Mouse (Mus musculus): Measurements from ENCODE around the gene Ly9. TPM values are rescaled to one million over a fixed set of nuclear protein-coding genes. Genes with fewer than 3 reads are reported as not detected.

Gene Ly9
- polyA plus RNA-seq, 1 experiment from 2014 or later: 0.31 TPM

GRCm38 (mm10) chr1:171616881-171617515, 9.8 kb upstream of the Ly9 start:
- H3K4me3 ChIP-seq (ENCODE audit: low read depth, low read length): no peak overlapping the region
- H3K4me1 ChIP-seq (ENCODE audit: control insufficient read depth, insufficient read depth, low read length): no peaks in the 10 kb centered on the region
- H3K27me3 ChIP-seq (replicated peaks; ENCODE audit: control insufficient read depth, insufficient read depth, low read length): no peaks in the 10 kb centered on the region
- no peaks in the 10 kb centered on the region for H3K9me3 ChIP-seq (ENCODE audit: control insufficient read depth, low read length)
- no peak overlapping the region for H3K27ac ChIP-seq (replicated peaks; ENCODE audit: low read depth, low read length)
- H3K9ac ChIP-seq (ENCODE audit: low read depth, low read length): no peak overlapping the region
- no peak for ATAC-seq (ENCODE audit: low read depth)
- DNase-seq (ENCODE audit: low spot score): no peak
- no peak overlapping the region for H3K4me2 ChIP-seq (ENCODE audit: low read depth, low read length)
- no peaks in the 10 kb centered on the region for H3K36me3 ChIP-seq (ENCODE audit: control insufficient read depth, insufficient read depth, low read length)
- 78% methylated on average over 11 of the region's 11 CpGs for WGBS

GRCm38 (mm10) chr1:171613962-171614361, 6.8 kb upstream of the Ly9 start:
- no peak overlapping the region for H3K9ac ChIP-seq (ENCODE audit: low read depth, low read length)
- H3K4me2 ChIP-seq (ENCODE audit: low read depth, low read length): no peak overlapping the region
- no peak overlapping the region for H3K4me3 ChIP-seq (ENCODE audit: low read depth, low read length)
- no peaks in the 10 kb centered on the region for H3K9me3 ChIP-seq (ENCODE audit: control insufficient read depth, low read length)
- no peak overlapping the region for H3K27ac ChIP-seq (replicated peaks; ENCODE audit: low read depth, low read length)
- no peaks in the 10 kb centered on the region for H3K36me3 ChIP-seq (ENCODE audit: control insufficient read depth, insufficient read depth, low read length)
- H3K4me1 ChIP-seq (ENCODE audit: control insufficient read depth, insufficient read depth, low read length): no peaks in the 10 kb centered on the region
- H3K27me3 ChIP-seq (replicated peaks; ENCODE audit: control insufficient read depth, insufficient read depth, low read length): no peaks in the 10 kb centered on the region
- DNase-seq (ENCODE audit: low spot score) (no peak), ATAC-seq (ENCODE audit: low read depth) (no peak)
- 41% methylated on average over 2 of the region's 2 CpGs for WGBS

- Histone ChIP-seq H3K27me3 (replicated peaks; ENCODE audit: control insufficient read depth, insufficient read depth, low read length) (no peaks in the 10 kb centered on the region), H3K27ac (replicated peaks; ENCODE audit: low read depth, low read length) (no peak overlapping the region), H3K9me3 (ENCODE audit: control insufficient read depth, low read length) (no peaks in the 10 kb centered on the region), H3K4me1 (ENCODE audit: control insufficient read depth, insufficient read depth, low read length) (no peaks in the 10 kb centered on the region), H3K4me2 (ENCODE audit: low read depth, low read length) (no peak overlapping the region), H3K36me3 (ENCODE audit: control insufficient read depth, insufficient read depth, low read length) (no peaks in the 10 kb centered on the region), H3K9ac (ENCODE audit: low read depth, low read length) (no peak overlapping the region), H3K4me3 (ENCODE audit: low read depth, low read length) (no peak overlapping the region)
- WGBS: 11% methylated on average over 1 of the region's 1 CpGs
- no peak for ATAC-seq (ENCODE audit: low read depth)
- no peak for DNase-seq (ENCODE audit: low spot score)
Measured at GRCm38 (mm10) chr1:171610781-171611180, 3.6 kb upstream of the Ly9 start.

GRCm38 (mm10) chr1:171610026-171610425, 2.8 kb upstream of the Ly9 start:
- ATAC-seq (ENCODE audit: low read depth): no peak
- H3K9me3 ChIP-seq (ENCODE audit: control insufficient read depth, low read length): no peaks in the 10 kb centered on the region
- H3K4me1 ChIP-seq (ENCODE audit: control insufficient read depth, insufficient read depth, low read length): no peaks in the 10 kb centered on the region
- no peaks in the 10 kb centered on the region for H3K36me3 ChIP-seq (ENCODE audit: control insufficient read depth, insufficient read depth, low read length)
- WGBS: 91% methylated on average over 2 of the region's 2 CpGs
- H3K4me3 ChIP-seq (ENCODE audit: low read depth, low read length): no peak overlapping the region
- H3K27me3 ChIP-seq (replicated peaks; ENCODE audit: control insufficient read depth, insufficient read depth, low read length): no peaks in the 10 kb centered on the region
- DNase-seq (ENCODE audit: low spot score): no peak
- no peak overlapping the region for H3K27ac ChIP-seq (replicated peaks; ENCODE audit: low read depth, low read length)
- H3K4me2 ChIP-seq (ENCODE audit: low read depth, low read length): no peak overlapping the region
- no peak overlapping the region for H3K9ac ChIP-seq (ENCODE audit: low read depth, low read length)

GRCm38 (mm10) chr1:171606656-171607055, 554 bp downstream of the Ly9 start:
- H3K4me2 ChIP-seq (ENCODE audit: low read depth, low read length): no peak overlapping the region
- H3K27me3 ChIP-seq (replicated peaks; ENCODE audit: control insufficient read depth, insufficient read depth, low read length): no peaks in the 10 kb centered on the region
- H3K27ac ChIP-seq (replicated peaks; ENCODE audit: low read depth, low read length): no peak overlapping the region
- no peak overlapping the region for H3K9ac ChIP-seq (ENCODE audit: low read depth, low read length)
- WGBS: 92% methylated on average over 3 of the region's 3 CpGs
- no peaks in the 10 kb centered on the region for H3K36me3 ChIP-seq (ENCODE audit: control insufficient read depth, insufficient read depth, low read length)
- ATAC-seq (ENCODE audit: low read depth) (no peak), DNase-seq (ENCODE audit: low spot score) (no peak)
- no peaks in the 10 kb centered on the region for H3K4me1 ChIP-seq (ENCODE audit: control insufficient read depth, insufficient read depth, low read length)
- H3K9me3 ChIP-seq (ENCODE audit: control insufficient read depth, low read length): no peaks in the 10 kb centered on the region
- H3K4me3 ChIP-seq (ENCODE audit: low read depth, low read length): no peak overlapping the region

- DNase-seq (ENCODE audit: low spot score) (no peak), ATAC-seq (ENCODE audit: low read depth) (no peak)
- Histone ChIP-seq H3K9ac (ENCODE audit: low read depth, low read length) (no peak overlapping the region), H3K4me2 (ENCODE audit: low read depth, low read length) (no peak overlapping the region), H3K27me3 (replicated peaks; ENCODE audit: control insufficient read depth, insufficient read depth, low read length) (no peaks in the 10 kb centered on the region), H3K4me1 (ENCODE audit: control insufficient read depth, insufficient read depth, low read length) (no peaks in the 10 kb centered on the region), H3K36me3 (ENCODE audit: control insufficient read depth, insufficient read depth, low read length) (no peaks in the 10 kb centered on the region), H3K9me3 (ENCODE audit: control insufficient read depth, low read length) (no peaks in the 10 kb centered on the region), H3K4me3 (ENCODE audit: low read depth, low read length) (no peak overlapping the region), H3K27ac (replicated peaks; ENCODE audit: low read depth, low read length) (no peak overlapping the region)
- WGBS: 86% methylated on average over 3 of the region's 3 CpGs
Measured at GRCm38 (mm10) chr1:171604686-171605085, 2.5 kb downstream of the Ly9 start.

GRCm38 (mm10) chr1:171584584-171584983, 22.6 kb downstream of the Ly9 start:
- H3K9me3 ChIP-seq (ENCODE audit: control insufficient read depth, low read length): no peaks in the 10 kb centered on the region
- H3K9ac ChIP-seq (ENCODE audit: low read depth, low read length): no peak overlapping the region
- H3K27me3 ChIP-seq (replicated peaks; ENCODE audit: control insufficient read depth, insufficient read depth, low read length): no peaks in the 10 kb centered on the region
- no peaks in the 10 kb centered on the region for H3K4me1 ChIP-seq (ENCODE audit: control insufficient read depth, insufficient read depth, low read length)
- ATAC-seq (ENCODE audit: low read depth): no peak
- 85% methylated on average over 2 of the region's 2 CpGs for WGBS
- H3K4me3 ChIP-seq (ENCODE audit: low read depth, low read length): no peak overlapping the region
- H3K36me3 ChIP-seq (ENCODE audit: control insufficient read depth, insufficient read depth, low read length): no peaks in the 10 kb centered on the region
- H3K27ac ChIP-seq (replicated peaks; ENCODE audit: low read depth, low read length): no peak overlapping the region
- H3K4me2 ChIP-seq (ENCODE audit: low read depth, low read length): no peak overlapping the region
- DNase-seq (ENCODE audit: low spot score): no peak

GRCm38 (mm10) chr1:171577168-171577567, 30.0 kb downstream of the Ly9 start:
- WGBS: 88% methylated on average over 7 of the region's 7 CpGs
- ATAC-seq (ENCODE audit: low read depth): no peak
- Histone ChIP-seq H3K4me2 (ENCODE audit: low read depth, low read length) (no peak overlapping the region), H3K36me3 (ENCODE audit: control insufficient read depth, insufficient read depth, low read length) (no peaks in the 10 kb centered on the region), H3K9ac (ENCODE audit: low read depth, low read length) (no peak overlapping the region), H3K9me3 (ENCODE audit: control insufficient read depth, low read length) (no peaks in the 10 kb centered on the region), H3K4me1 (ENCODE audit: control insufficient read depth, insufficient read depth, low read length) (no peaks in the 10 kb centered on the region), H3K27ac (replicated peaks; ENCODE audit: low read depth, low read length) (no peak overlapping the region), H3K27me3 (replicated peaks; ENCODE audit: control insufficient read depth, insufficient read depth, low read length) (no peaks in the 10 kb centered on the region), H3K4me3 (ENCODE audit: low read depth, low read length) (no peak overlapping the region)
- no peak for DNase-seq (ENCODE audit: low spot score)

- DNase-seq (ENCODE audit: low spot score) (no peak), ATAC-seq (ENCODE audit: low read depth) (no peak)
- Histone ChIP-seq H3K27ac (replicated peaks; ENCODE audit: low read depth, low read length) (no peak overlapping the region), H3K36me3 (ENCODE audit: control insufficient read depth, insufficient read depth, low read length) (no peaks in the 10 kb centered on the region), H3K4me2 (ENCODE audit: low read depth, low read length) (no peak overlapping the region), H3K4me1 (ENCODE audit: control insufficient read depth, insufficient read depth, low read length) (no peaks in the 10 kb centered on the region), H3K9me3 (ENCODE audit: control insufficient read depth, low read length) (no peaks in the 10 kb centered on the region), H3K4me3 (ENCODE audit: low read depth, low read length) (no peak overlapping the region), H3K27me3 (replicated peaks; ENCODE audit: control insufficient read depth, insufficient read depth, low read length) (no peaks in the 10 kb centered on the region), H3K9ac (ENCODE audit: low read depth, low read length) (no peak overlapping the region)
- 56% methylated on average over 2 of the region's 2 CpGs for WGBS
Measured at GRCm38 (mm10) chr1:171568436-171568835, 38.8 kb downstream of the Ly9 start.
